Mouse (Mus musculus): ENCODE results near the gene Nup214.

- TF ChIP-seq CTCF (IDR thresholded peaks at IDR 0.05; ENCODE audit: control insufficient read depth, insufficient read depth, low read length) (no peak), POLR2A (IDR thresholded peaks at IDR 0.05; ENCODE audit: borderline replicate concordance, control insufficient read depth, low read depth, low read length) (no peak)
Measured at GRCm38 (mm10) chr2:32060228-32060805, 86.1 kb downstream of the Nup214 start.
